Mouse (Mus musculus) 3134 (cell line): Measurements from ENCODE around the gene Mfge8.

Experiments
- DNase-seq: peaks from one replicate; pipeline ENCODE4 v3.0.0-alpha.2; 2011; ENCODE audit warnings: low spot score; ENCODE audit not compliant: insufficient read length; ENCODE audit errors: extremely low read depth

Gene Mfge8

GRCm38 (mm10) chr7:79130385-79130784 is 18.5 kb downstream of the Mfge8 start:
- no peak for DNase-seq

DNA sequence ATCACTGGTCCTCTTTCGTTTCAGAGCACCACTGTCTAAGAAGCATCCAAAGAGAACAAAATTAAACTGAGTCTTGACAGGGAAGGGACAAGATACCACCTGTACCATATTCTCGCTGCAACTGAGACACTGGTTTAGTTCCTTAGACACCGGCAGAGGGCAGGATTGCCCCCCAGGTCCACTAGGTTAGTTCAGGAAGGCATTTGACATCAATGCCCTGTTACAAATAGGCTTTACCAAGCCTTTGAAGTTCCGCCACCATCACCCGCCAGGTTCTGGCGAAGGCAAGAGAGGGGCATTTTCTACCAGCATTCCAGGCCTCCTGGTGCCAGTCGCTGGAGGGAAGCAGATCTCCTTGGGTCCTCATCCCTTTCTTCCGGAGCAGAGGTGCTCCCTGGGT is 19.0 kb downstream of the Mfge8 start:
- DNase-seq, result no peak

GRCm38 (mm10) chr7:79123465-79123864 is 25.4 kb downstream of the Mfge8 start:
- no peak for DNase-seq

- no peak for DNase-seq
Measured at GRCm38 (mm10) chr7:79113848-79114247, 35.0 kb downstream of the Mfge8 start.

- no peak for DNase-seq
Measured at GRCm38 (mm10) chr7:79096492-79096891, 52.4 kb downstream of the Mfge8 start.

GRCm38 (mm10) chr7:79089111-79089510 is 59.7 kb downstream of the Mfge8 start:
- no peak for DNase-seq
